Mouse (Mus musculus): ENCODE results near the gene Wnt11. TPM values are rescaled to one million over a fixed set of nuclear protein-coding genes. Genes with fewer than 3 reads are reported as not detected.

Gene Wnt11
- polyA plus RNA-seq, 1 experiment from 2014 or later = 12.3 TPM

GRCm38 (mm10) chr7:98869070-98869469 lies 34.2 kb downstream of the Wnt11 start:
- H3K4me2 ChIP-seq (ENCODE audit: low read depth, low read length) = no peak overlapping the region
- H3K4me1 ChIP-seq (replicated peaks; ENCODE audit: control insufficient read depth, insufficient read depth, low read length) = peaks cover 31% of the 10 kb centered on the region
- no peak overlapping the region for H3K27ac ChIP-seq (ENCODE audit: low read length)
- no peaks in the 10 kb centered on the region for H3K9me3 ChIP-seq (ENCODE audit: control insufficient read depth, low read length)
- 75% methylated on average over 3 of the region's 3 CpGs for WGBS
- ATAC-seq (ENCODE audit: low read depth) = no peak
- H3K27me3 ChIP-seq (ENCODE audit: control insufficient read depth, insufficient read depth, low read depth, low read length) = no peaks in the 10 kb centered on the region
- H3K4me3 ChIP-seq (ENCODE audit: low read length) = no peak overlapping the region
- H3K9ac ChIP-seq (ENCODE audit: low read length) = no peak overlapping the region
- no peaks in the 10 kb centered on the region for H3K36me3 ChIP-seq (ENCODE audit: control insufficient read depth, insufficient read depth, low read length)

GRCm38 (mm10) chr7:98870791-98871190 lies 35.9 kb downstream of the Wnt11 start:
- Histone ChIP-seq H3K9me3 (ENCODE audit: control insufficient read depth, low read length) (no peaks in the 10 kb centered on the region), H3K27ac (ENCODE audit: low read length) (peak overlapping the region; percentile 22; the same call in 1 of the 2 replicates), H3K9ac (ENCODE audit: low read length) (peak overlapping the region; percentile 15; the same call in 1 of the 2 replicates), H3K36me3 (ENCODE audit: control insufficient read depth, insufficient read depth, low read length) (no peaks in the 10 kb centered on the region), H3K27me3 (ENCODE audit: control insufficient read depth, insufficient read depth, low read depth, low read length) (no peaks in the 10 kb centered on the region), H3K4me1 (replicated peaks; ENCODE audit: control insufficient read depth, insufficient read depth, low read length) (peaks cover 42% of the 10 kb centered on the region), H3K4me3 (ENCODE audit: low read length) (no peak overlapping the region), H3K4me2 (ENCODE audit: low read depth, low read length) (no peak overlapping the region)
- peak; percentile 55 for ATAC-seq (ENCODE audit: low read depth)
- WGBS = 17% methylated on average over 12 of the region's 12 CpGs

GRCm38 (mm10) chr7:98871882-98872281 lies 37.0 kb downstream of the Wnt11 start:
- Histone ChIP-seq H3K9me3 (ENCODE audit: control insufficient read depth, low read length) (no peaks in the 10 kb centered on the region), H3K4me1 (replicated peaks; ENCODE audit: control insufficient read depth, insufficient read depth, low read length) (peaks cover 40% of the 10 kb centered on the region), H3K4me3 (ENCODE audit: low read length) (no peak overlapping the region), H3K9ac (ENCODE audit: low read length) (no peak overlapping the region), H3K27ac (ENCODE audit: low read length) (no peak overlapping the region), H3K36me3 (ENCODE audit: control insufficient read depth, insufficient read depth, low read length) (no peaks in the 10 kb centered on the region), H3K27me3 (ENCODE audit: control insufficient read depth, insufficient read depth, low read depth, low read length) (no peaks in the 10 kb centered on the region), H3K4me2 (ENCODE audit: low read depth, low read length) (0 out of 2 replicates have a peak overlapping the region, but pooled peaks have one; percentile 8)
- ATAC-seq (ENCODE audit: low read depth) = no peak
- 53% methylated on average over 12 of the region's 12 CpGs for WGBS

GRCm38 (mm10) chr7:98873316-98873715 lies 38.4 kb downstream of the Wnt11 start:
- H3K9me3 ChIP-seq (ENCODE audit: control insufficient read depth, low read length) = no peaks in the 10 kb centered on the region
- H3K27me3 ChIP-seq (ENCODE audit: control insufficient read depth, insufficient read depth, low read depth, low read length) = no peaks in the 10 kb centered on the region
- no peak overlapping the region for H3K9ac ChIP-seq (ENCODE audit: low read length)
- H3K27ac ChIP-seq (ENCODE audit: low read length) = no peak overlapping the region
- whole genome bisulfite sequencing = 92% methylated on average over 12 of the region's 12 CpGs
- no peak overlapping the region for H3K4me2 ChIP-seq (ENCODE audit: low read depth, low read length)
- H3K4me3 ChIP-seq (ENCODE audit: low read length) = no peak overlapping the region
- no peaks in the 10 kb centered on the region for H3K36me3 ChIP-seq (ENCODE audit: control insufficient read depth, insufficient read depth, low read length)
- H3K4me1 ChIP-seq (replicated peaks; ENCODE audit: control insufficient read depth, insufficient read depth, low read length) = peaks cover 28% of the 10 kb centered on the region
- no peak for ATAC-seq (ENCODE audit: low read depth)

- Histone ChIP-seq H3K4me2 (ENCODE audit: low read depth, low read length) (no peak overlapping the region), H3K4me3 (ENCODE audit: low read length) (no peak overlapping the region), H3K27me3 (ENCODE audit: control insufficient read depth, insufficient read depth, low read depth, low read length) (no peaks in the 10 kb centered on the region), H3K4me1 (replicated peaks; ENCODE audit: control insufficient read depth, insufficient read depth, low read length) (peaks cover 27% of the 10 kb centered on the region), H3K27ac (ENCODE audit: low read length) (no peak overlapping the region), H3K9me3 (ENCODE audit: control insufficient read depth, low read length) (no peaks in the 10 kb centered on the region), H3K36me3 (ENCODE audit: control insufficient read depth, insufficient read depth, low read length) (no peaks in the 10 kb centered on the region), H3K9ac (ENCODE audit: low read length) (no peak overlapping the region)
- ATAC-seq (ENCODE audit: low read depth) = peak; percentile 59
- 30% methylated on average over 6 of the region's 6 CpGs for WGBS
Measured at GRCm38 (mm10) chr7:98874411-98874951, 39.6 kb downstream of the Wnt11 start.

- Histone ChIP-seq H3K4me2 (ENCODE audit: low read depth, low read length) (no peak overlapping the region), H3K9me3 (ENCODE audit: control insufficient read depth, low read length) (no peaks in the 10 kb centered on the region), H3K4me1 (replicated peaks; ENCODE audit: control insufficient read depth, insufficient read depth, low read length) (peaks cover 23% of the 10 kb centered on the region), H3K36me3 (ENCODE audit: control insufficient read depth, insufficient read depth, low read length) (no peaks in the 10 kb centered on the region), H3K9ac (ENCODE audit: low read length) (no peak overlapping the region), H3K27me3 (ENCODE audit: control insufficient read depth, insufficient read depth, low read depth, low read length) (no peaks in the 10 kb centered on the region), H3K4me3 (ENCODE audit: low read length) (no peak overlapping the region), H3K27ac (ENCODE audit: low read length) (no peak overlapping the region)
- 33% methylated on average over 13 of the region's 13 CpGs for WGBS
- ATAC-seq (ENCODE audit: low read depth) = no peak
Measured at GRCm38 (mm10) chr7:98875390-98875990, 40.6 kb downstream of the Wnt11 start.

- Histone ChIP-seq H3K36me3 (ENCODE audit: control insufficient read depth, insufficient read depth, low read length) (no peaks in the 10 kb centered on the region), H3K9ac (ENCODE audit: low read length) (no peak overlapping the region), H3K4me1 (replicated peaks; ENCODE audit: control insufficient read depth, insufficient read depth, low read length) (peaks cover 17% of the 10 kb centered on the region), H3K27ac (ENCODE audit: low read length) (no peak overlapping the region), H3K4me2 (ENCODE audit: low read depth, low read length) (no peak overlapping the region), H3K9me3 (ENCODE audit: control insufficient read depth, low read length) (no peaks in the 10 kb centered on the region), H3K4me3 (ENCODE audit: low read length) (no peak overlapping the region), H3K27me3 (ENCODE audit: control insufficient read depth, insufficient read depth, low read depth, low read length) (no peaks in the 10 kb centered on the region)
- ATAC-seq (ENCODE audit: low read depth) = no peak; the same call in 1 of the 2 replicates
- 37% methylated on average over 13 of the region's 13 CpGs for WGBS
Measured at GRCm38 (mm10) chr7:98876119-98876518, 41.2 kb downstream of the Wnt11 start.

GRCm38 (mm10) chr7:98879176-98879575 lies 44.3 kb downstream of the Wnt11 start:
- no peak for ATAC-seq (ENCODE audit: low read depth)
- no peak overlapping the region for H3K4me3 ChIP-seq (ENCODE audit: low read length)
- 89% methylated on average over 2 of the region's 2 CpGs for WGBS

GRCm38 (mm10) chr7:98881887-98882286 lies 47.0 kb downstream of the Wnt11 start:
- Histone ChIP-seq H3K4me3 (ENCODE audit: low read length) (no peak overlapping the region), H3K9me3 (ENCODE audit: control insufficient read depth, low read length) (no peaks in the 10 kb centered on the region), H3K27me3 (ENCODE audit: control insufficient read depth, insufficient read depth, low read depth, low read length) (no peaks in the 10 kb centered on the region), H3K36me3 (ENCODE audit: control insufficient read depth, insufficient read depth, low read length) (no peaks in the 10 kb centered on the region; the same call in 1 of the 2 replicates), H3K9ac (ENCODE audit: low read length) (no peak overlapping the region), H3K4me2 (ENCODE audit: low read depth, low read length) (no peak overlapping the region), H3K27ac (ENCODE audit: low read length) (no peak overlapping the region), H3K4me1 (replicated peaks; ENCODE audit: control insufficient read depth, insufficient read depth, low read length) (no peaks in the 10 kb centered on the region)
- ATAC-seq (ENCODE audit: low read depth) = no peak
- WGBS = 66% methylated on average over 4 of the region's 4 CpGs

More at GRCm38 (mm10) chr7:98879176-98879575, 44.3 kb downstream of the Wnt11 start:
- no peak overlapping the region for H3K9ac ChIP-seq (ENCODE audit: low read length)
- H3K27ac ChIP-seq (ENCODE audit: low read length) = no peak overlapping the region
- H3K36me3 ChIP-seq (ENCODE audit: control insufficient read depth, insufficient read depth, low read length) = no peaks in the 10 kb centered on the region
- no peaks in the 10 kb centered on the region for H3K9me3 ChIP-seq (ENCODE audit: control insufficient read depth, low read length)
- H3K27me3 ChIP-seq (ENCODE audit: control insufficient read depth, insufficient read depth, low read depth, low read length) = no peaks in the 10 kb centered on the region
- no peak overlapping the region for H3K4me2 ChIP-seq (ENCODE audit: low read depth, low read length)
- H3K4me1 ChIP-seq (replicated peaks; ENCODE audit: control insufficient read depth, insufficient read depth, low read length) = peaks cover 12% of the 10 kb centered on the region

Measured in lung, embryonic 16.5 days (tissue).